20 mouse cellular contexts compared by ENCODE assay signal in the genomic region with DNA sequence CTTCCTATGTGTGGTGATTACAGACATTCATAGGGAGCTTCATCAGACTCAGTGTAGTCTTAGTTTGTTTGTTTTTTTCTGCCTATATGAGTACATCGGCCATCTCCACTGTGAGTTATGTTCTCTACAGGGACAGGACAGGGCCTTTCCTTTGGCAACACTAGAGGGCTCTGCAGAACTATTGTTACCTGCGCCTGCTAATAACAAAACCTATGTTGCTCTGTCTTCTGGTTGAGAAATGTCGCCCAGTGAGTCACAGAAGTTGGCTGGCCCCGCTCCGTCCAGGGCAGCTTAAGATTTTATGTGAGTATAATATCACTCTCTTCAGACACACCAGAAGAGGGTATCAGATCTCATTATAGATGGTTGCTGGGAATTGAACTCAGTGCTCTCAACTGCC. TPM values are rescaled to one million over a fixed set of nuclear protein-coding genes. Genes with fewer than 3 reads are reported as not detected.
DNase-seq lines count a peak whose midpoint lies in the region; TF ChIP-seq lines count a peak whose summit lies in the region.
"Had no signal": no experiment of that assay in that cellular context is flagged by ENCODE, and none has a peak within 500 bp of the region (broad histone marks: within the 10 kb centered on the region; RNA-seq: fewer than 3 reads in every experiment).

No protein-coding gene starts in this region.

- H3K4me1 ChIP-seq in ES-Bruce4 (ENCODE audit: control insufficient read depth, insufficient read depth, low read length), result peaks cover 5% of the 10 kb centered on the region
- H3K4me1 ChIP-seq: embryonic facial prominence, embryonic 12.5 days had no signal

- no peak for TF ChIP-seq EP300 in ES-Bruce4 (IDR thresholded peaks at IDR 0.05; ENCODE audit: insufficient read depth, low read depth, low read length)

- H3K36me3 ChIP-seq in ES-Bruce4 (ENCODE audit: control insufficient read depth, insufficient read depth, low read length, poor library complexity, severe bottlenecking), result no peaks in the 10 kb centered on the region
- H3K36me3 ChIP-seq: hindbrain, embryonic 13.5 days; neural tube, embryonic 12.5 days had no signal

- no peak overlapping the region for H3K27ac ChIP-seq in layer of hippocampus, adult 2 months
- no peak overlapping the region for H3K27ac ChIP-seq in ES-Bruce4 (ENCODE audit: insufficient read depth, low read length)
- H3K27ac ChIP-seq: embryonic facial prominence, embryonic 12.5 days; hindbrain, embryonic 13.5 days; neural tube, embryonic 12.5 days had no signal

- H3K9me3 ChIP-seq in ES-Bruce4 (replicated peaks; ENCODE audit: control insufficient read depth, insufficient read depth, low read length, poor library complexity, severe bottlenecking), result 0 out of 2 replicates have a peak, but pooled peaks cover 2% of the 10 kb centered on the region
- H3K9me3 ChIP-seq: embryonic facial prominence, embryonic 12.5 days; hindbrain, embryonic 13.5 days; neural tube, embryonic 12.5 days had no signal

- no peak for TF ChIP-seq POLR2A in ES-Bruce4 (IDR thresholded peaks at IDR 0.05; ENCODE audit: insufficient read depth, low read length)
- no peak for TF ChIP-seq POLR2A in brain, embryonic 14.5 days (IDR thresholded peaks at IDR 0.05; ENCODE audit: borderline replicate concordance, extremely low read depth, insufficient read depth, insufficient read length, poor library complexity, severe bottlenecking)

- no peak for DNase-seq in layer of hippocampus, adult 2 months (ENCODE audit: low spot score in 2 of 2)
- no peak for DNase-seq in layer of hippocampus, adult 9-10 months (ENCODE audit: low spot score)
- DNase-seq in A20 (ENCODE audit: low read depth, low spot score) (peak; percentile 62), MN1 (ENCODE audit: low spot score) (no peak)
- no peak for DNase-seq in brain, embryonic 14.5 days (ENCODE audit: low read depth)
- DNase-seq in cerebellum, postnatal 25 days, result no peak
- DNase-seq: cerebellum, postnatal 14 days; gastrocnemius, postnatal 25 days; heart, postnatal 10 days; kidney, adult 8-10 months; lung, embryonic 14.5 days; thymus, adult 2 months had no signal

- TF ChIP-seq CTCF in layer of hippocampus, adult 2 months (conservative IDR thresholded peaks at IDR 0.05), result peak; percentile 64
- TF ChIP-seq CTCF in ES-Bruce4 (IDR thresholded peaks at IDR 0.05; ENCODE audit: low read depth, low read length), result peak; percentile 22
- TF ChIP-seq CTCF in brain, embryonic 14.5 days (IDR thresholded peaks at IDR 0.05; ENCODE audit: borderline replicate concordance, extremely low read depth, insufficient read depth, insufficient read length), result peak; percentile 10; the same call in 1 of the 2 replicates

- H3K9ac ChIP-seq in ES-Bruce4 (ENCODE audit: low read depth, poor library complexity, severe bottlenecking), result no peak overlapping the region
- H3K9ac ChIP-seq: embryonic facial prominence, embryonic 12.5 days; hindbrain, embryonic 13.5 days; lung, embryonic 14.5 days; neural tube, embryonic 12.5 days had no signal

- H3K27me3 ChIP-seq in ES-Bruce4 (ENCODE audit: control insufficient read depth, insufficient read depth, low read length, poor library complexity, severe bottlenecking), result no peaks in the 10 kb centered on the region

- H3K4me3 ChIP-seq in layer of hippocampus, adult 2 months, result no peak overlapping the region
- no peak overlapping the region for H3K4me3 ChIP-seq in ES-Bruce4 (ENCODE audit: low read depth, low read length)
- H3K4me3 ChIP-seq: embryonic facial prominence, embryonic 12.5 days; hindbrain, embryonic 13.5 days; neural tube, embryonic 12.5 days had no signal

RNA-seq across cellular contexts. Expression of a gene that starts 41.1 kb away (rescaled TPM):
- not detected for total RNA-seq in layer of hippocampus, adult 2 months (2021)
- 4.6 TPM in 2 replicates for polyA plus RNA-seq in ES-Bruce4 (2011; ENCODE audit: insufficient read depth, insufficient read length, low read depth, missing spikeins)
- 0.05 TPM in 1 of 2 replicates, not detected in the other for polyA plus RNA-seq in brain, embryonic 14.5 days (2012; rRNA removed)
- total RNA-seq: gastrocnemius, postnatal 25 days; heart, postnatal 10 days; left cerebral cortex, adult 8-10 months; megakaryocyte, adult 5-6 weeks had no signal
- polyA plus RNA-seq: hindbrain, embryonic 13.5 days; limb, embryonic 14.5 days; lung, embryonic 14.5 days; midbrain, embryonic 16.5 days; neural tube, embryonic 12.5 days had no signal

Comparison
In these comparisons a context has a peak if more than half of its experiments do, and no peak if none do; other contexts are left out.
1. CTCF ChIP-seq: peak in every context shown above with its lines; median percentile 64 in layer of hippocampus, adult 2 months; 22 in ES-Bruce4; 10 in brain, embryonic 14.5 days.